Mouse (Mus musculus) forebrain, embryonic 10.5 days (tissue): Measurements from ENCODE around the gene Utf1. TPM values are rescaled to one million over a fixed set of nuclear protein-coding genes. Genes with fewer than 3 reads are reported as not detected.
A peak's percentile ranks its signal among the peaks of the same experiment; 100 is the strongest.

Experiments used
- DNase-seq: peaks from one replicate; pipeline ENCODE4 v3.0.0-alpha.2; 2017; ENCODE audit warnings: low spot score; ENCODE audit errors: extremely low spot score
- H3K27ac ChIP-seq: fragments of 300-500 bp; sonication (generic); 2 replicates; pipeline ENCODE4 v1.5.1; 2016; ENCODE audit warnings: mild to moderate bottlenecking
- H3K27me3 ChIP-seq: fragments of 300-500 bp; sonication (generic); 2 replicates; pipeline ENCODE4 v1.6.1; 2016; ENCODE audit warnings: mild to moderate bottlenecking; ENCODE audit not compliant: poor library complexity, severe bottlenecking
- H3K36me3 ChIP-seq: fragments of 300-500 bp; sonication (generic); replicated peaks from 2 replicates; pipeline ENCODE4 v1.6.1; 2016; ENCODE audit warnings: mild to moderate bottlenecking, moderate library complexity
- H3K4me1 ChIP-seq: fragments of 300-500 bp; sonication (generic); 2 replicates; pipeline ENCODE4 v1.6.1; 2016
- H3K4me3 ChIP-seq: fragments of 300-500 bp; sonication (generic); 2 replicates; pipeline ENCODE4 v1.5.1; 2016; ENCODE audit warnings: mild to moderate bottlenecking, moderate library complexity
- H3K9me3 ChIP-seq: fragments of 300-500 bp; sonication (generic); 2 replicates; pipeline ENCODE4 v1.6.1; 2016; ENCODE audit warnings: mild to moderate bottlenecking, moderate library complexity
- WGBS: fragments of 180-500 bp; shearing (Covaris S2); methylation state at CpG from one replicate; pipeline ENCODE4 v1.1.7; 2016; 5-methylcytosine and 5-hydroxymethylcytosine counted together
- polyA plus RNA-seq: library from polyadenylated mRNA; unstranded; fragments of >200 nt; fragmentation: Nextera tagmentation; extraction: Ambion mirVana; gene quantifications from 2 replicates; pipeline ENCODE4 v1.2.1, GENCODE M21; 2016

Gene Utf1
- 0.25 TPM in 1 of 2 replicates, not detected in the other for polyA plus RNA-seq

DNA sequence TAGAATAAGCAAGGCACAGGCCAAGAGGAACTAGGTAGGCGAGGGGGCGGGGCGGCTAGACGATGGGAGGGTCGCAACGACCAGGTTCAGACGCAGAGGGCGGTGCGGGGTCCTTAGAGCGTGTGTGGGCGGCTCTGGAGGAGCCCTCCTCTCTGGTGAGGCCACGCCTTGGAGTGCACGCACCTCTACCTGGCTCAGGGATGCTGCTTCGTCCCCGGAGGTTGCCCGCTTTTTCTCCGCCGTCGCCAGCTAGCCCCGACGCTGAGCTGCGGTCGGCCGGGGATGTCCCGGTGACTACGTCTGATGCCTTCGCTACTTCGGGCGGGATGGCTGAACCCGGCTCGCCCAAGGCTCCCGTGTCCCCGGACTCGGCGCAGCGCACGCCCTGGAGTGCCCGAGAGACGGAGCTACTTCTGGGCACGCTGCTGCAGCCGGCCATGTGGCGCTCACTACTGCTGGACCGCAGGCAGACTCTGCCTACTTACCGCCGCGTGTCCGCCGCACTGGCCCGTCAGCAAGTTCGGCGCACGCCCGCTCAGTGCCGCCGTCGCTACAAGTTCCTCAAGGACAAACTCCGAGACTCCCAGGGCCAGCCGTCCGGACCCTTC lies at the start of gene Utf1:
Gene Utf1, plus strand, starts transcription at position 116 of the 608 bp plus-strand sequence.
- no peaks in the 10 kb centered on the region for H3K36me3 ChIP-seq
- H3K4me3 ChIP-seq = peak within 1 kb of the TSS; percentile 45
- H3K27ac ChIP-seq = no peak within 1 kb of the TSS
- WGBS = under 1% methylated on average over 59 of the region's 59 CpGs
- H3K27me3 ChIP-seq = peaks cover 93% of the 10 kb centered on the region
- no peaks in the 10 kb centered on the region for H3K9me3 ChIP-seq
- peaks cover 13% of the 10 kb centered on the region for H3K4me1 ChIP-seq
- peak; percentile 57 for DNase-seq

DNA sequence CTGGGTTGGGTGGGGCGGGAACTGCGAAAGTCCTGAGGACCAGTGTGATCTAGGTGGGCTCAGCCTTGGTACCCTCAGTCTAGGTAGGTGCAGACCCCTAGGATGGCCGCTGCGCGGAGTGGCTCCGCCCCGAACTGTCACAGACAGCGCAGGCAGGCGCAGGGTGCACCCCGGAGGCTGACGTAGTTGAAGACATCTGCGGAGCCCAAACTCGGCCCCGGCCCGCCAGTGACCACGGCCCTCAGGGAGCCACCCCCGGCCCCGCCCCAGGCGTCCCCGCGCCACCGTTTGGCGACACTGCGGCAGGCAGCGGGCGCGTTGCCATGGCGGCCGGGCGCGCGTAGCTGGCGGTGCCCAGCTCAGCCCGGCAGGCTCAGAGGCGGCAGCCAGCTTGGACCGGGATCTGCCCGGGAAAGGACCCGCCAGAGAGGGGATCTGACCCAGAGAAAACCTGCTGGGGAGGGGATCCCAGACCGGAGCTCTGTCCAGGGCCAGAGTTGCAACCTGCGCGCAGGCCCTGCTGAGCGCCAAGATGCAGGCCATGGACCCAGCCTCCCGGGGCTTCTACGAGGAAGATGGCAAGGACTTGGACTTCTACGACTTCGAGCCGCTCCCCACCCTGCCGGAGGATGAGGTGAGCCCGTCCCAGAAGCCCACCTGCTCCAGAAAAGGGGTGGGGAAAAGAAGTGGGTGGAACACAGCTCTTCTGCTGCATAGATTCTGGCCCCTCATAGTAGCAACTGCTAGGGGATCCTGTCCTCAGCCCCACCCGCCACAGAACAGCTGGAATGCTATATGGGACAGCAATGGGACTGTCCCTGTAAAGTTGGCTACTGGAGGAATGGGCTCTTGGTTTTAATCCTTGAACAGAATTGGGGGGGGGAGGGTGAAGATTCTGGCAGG lies 48.7 kb upstream of the Utf1 start, which contains the start of gene Kndc1:
Gene Kndc1, plus strand, starts transcription at position 42 of the 903 bp plus-strand sequence.
- Histone ChIP-seq H3K9me3 (no peaks in the 10 kb centered on the region), H3K27me3 (peaks cover 83% of the 10 kb centered on the region), H3K36me3 (no peaks in the 10 kb centered on the region), H3K4me3 (peak within 1 kb of the TSS; percentile 60), H3K4me1 (peaks cover 12% of the 10 kb centered on the region), H3K27ac (peak within 1 kb of the TSS; percentile 0; the same call in 1 of the 2 replicates)
- peak; percentile 29 for DNase-seq
- under 1% methylated on average over 50 of the region's 50 CpGs for WGBS

DNA sequence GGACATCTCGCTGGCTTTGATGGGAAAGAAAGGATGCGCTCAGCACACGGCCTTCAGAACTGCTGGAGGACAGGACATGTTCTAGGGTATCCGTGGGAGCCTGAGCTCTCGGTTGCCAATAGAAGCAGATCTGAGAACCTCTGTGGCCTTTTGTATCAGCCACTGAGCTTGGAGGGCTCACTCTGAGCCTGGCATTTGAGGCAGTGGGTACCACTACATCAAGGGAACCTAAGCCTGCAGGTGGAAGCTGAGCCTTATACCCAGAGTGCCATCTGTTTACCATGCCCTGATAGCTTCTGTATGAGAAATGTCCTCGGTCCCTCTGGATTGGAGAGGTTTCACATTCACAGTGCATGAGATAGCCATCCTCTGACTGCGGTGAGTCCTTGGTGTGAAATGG lies 47.3 kb upstream of the Utf1 start:
- WGBS = 87% methylated on average over 7 of the region's 7 CpGs
- H3K27me3 ChIP-seq = peaks cover 87% of the 10 kb centered on the region

DNA sequence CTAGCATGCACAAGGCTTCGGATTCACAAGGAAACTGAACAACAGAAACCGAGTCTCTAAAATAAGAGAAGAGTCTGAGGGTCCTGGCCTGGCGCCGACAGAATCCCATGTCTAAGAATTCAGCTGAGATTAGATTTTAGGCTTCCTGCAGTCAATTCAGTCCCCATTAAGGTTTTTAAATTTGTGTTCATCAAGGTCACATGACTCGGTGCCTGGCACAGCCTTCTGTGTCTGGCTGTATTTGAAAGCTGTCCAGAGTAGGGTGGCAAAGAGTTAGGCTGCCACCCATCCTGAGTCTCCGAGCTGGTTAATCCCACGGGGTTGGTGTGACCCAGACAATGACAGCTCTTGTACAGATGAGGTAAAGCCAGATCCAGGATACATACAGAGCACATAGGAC lies 46.8 kb upstream of the Utf1 start:
- WGBS = 91% methylated on average over 7 of the region's 7 CpGs
- no peak for DNase-seq
- peaks cover 90% of the 10 kb centered on the region for H3K27me3 ChIP-seq
- no peak overlapping the region for H3K27ac ChIP-seq
- peaks cover 12% of the 10 kb centered on the region for H3K4me1 ChIP-seq
- H3K4me3 ChIP-seq = no peak overlapping the region
- no peaks in the 10 kb centered on the region for H3K36me3 ChIP-seq
- H3K9me3 ChIP-seq = no peaks in the 10 kb centered on the region

More for the DNA sequence above, 47.3 kb upstream of the Utf1 start:
- Histone ChIP-seq H3K9me3 (no peaks in the 10 kb centered on the region), H3K4me1 (peaks cover 12% of the 10 kb centered on the region), H3K36me3 (no peaks in the 10 kb centered on the region), H3K4me3 (no peak overlapping the region), H3K27ac (no peak overlapping the region)
- no peak for DNase-seq

GRCm38 (mm10) chr7:139898606-139899005 lies 45.0 kb upstream of the Utf1 start:
- Histone ChIP-seq H3K4me3 (no peak overlapping the region), H3K27ac (no peak overlapping the region), H3K27me3 (peaks cover 83% of the 10 kb centered on the region), H3K36me3 (no peaks in the 10 kb centered on the region), H3K9me3 (no peaks in the 10 kb centered on the region), H3K4me1 (peaks cover 12% of the 10 kb centered on the region)
- no peak for DNase-seq
- 87% methylated on average over 2 of the region's 2 CpGs for WGBS

DNA sequence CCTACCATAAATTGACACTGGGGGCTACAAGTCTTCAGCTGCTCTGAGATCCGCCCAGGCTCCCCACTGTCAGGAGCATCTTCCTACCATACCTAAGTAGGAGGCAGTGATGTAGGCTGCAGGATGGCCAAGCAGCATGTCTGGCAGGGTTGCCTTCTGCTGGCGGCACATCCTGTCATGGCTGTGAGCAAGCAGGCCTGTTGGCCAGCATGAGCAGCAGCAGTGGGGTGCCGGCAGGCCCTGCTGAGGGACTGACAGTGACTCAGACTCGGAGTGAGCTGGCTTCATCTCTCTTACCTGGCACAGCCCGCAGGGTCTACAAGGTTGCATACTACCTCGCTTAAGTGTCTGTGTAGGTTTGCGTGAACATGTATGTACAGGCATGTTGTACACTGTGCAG lies 44.1 kb upstream of the Utf1 start:
- 89% methylated on average over 7 of the region's 7 CpGs for whole genome bisulfite sequencing
- no peaks in the 10 kb centered on the region for H3K36me3 ChIP-seq
- DNase-seq = no peak
- no peak overlapping the region for H3K27ac ChIP-seq
- no peaks in the 10 kb centered on the region for H3K9me3 ChIP-seq
- H3K27me3 ChIP-seq = peaks cover 81% of the 10 kb centered on the region
- peaks cover 8% of the 10 kb centered on the region for H3K4me1 ChIP-seq
- no peak overlapping the region for H3K4me3 ChIP-seq

DNA sequence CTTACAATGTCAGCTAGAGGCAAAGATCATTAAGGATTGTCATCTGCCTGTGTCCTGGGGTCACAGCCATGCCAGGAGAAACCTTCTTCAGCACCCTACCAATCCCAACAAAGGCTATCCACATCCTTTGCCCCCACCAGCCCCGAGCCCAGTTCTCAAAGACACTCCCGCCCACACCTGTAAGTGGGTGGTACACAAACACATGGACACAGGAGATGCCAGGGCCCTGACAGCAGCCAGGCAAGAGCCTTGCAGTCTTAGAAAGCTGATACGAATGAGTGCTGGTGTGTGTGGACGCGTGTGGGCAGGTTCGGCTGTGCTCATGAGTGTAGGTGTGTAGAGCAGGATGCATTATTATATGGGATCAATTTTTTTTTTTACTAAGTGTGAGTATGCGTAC lies 43.1 kb upstream of the Utf1 start:
- Histone ChIP-seq H3K27me3 (peaks cover 76% of the 10 kb centered on the region), H3K9me3 (no peaks in the 10 kb centered on the region), H3K36me3 (no peaks in the 10 kb centered on the region), H3K4me3 (no peak overlapping the region), H3K27ac (no peak overlapping the region), H3K4me1 (peaks cover 3% of the 10 kb centered on the region)
- 94% methylated on average over 7 of the region's 7 CpGs for WGBS
- no peak for DNase-seq

DNA sequence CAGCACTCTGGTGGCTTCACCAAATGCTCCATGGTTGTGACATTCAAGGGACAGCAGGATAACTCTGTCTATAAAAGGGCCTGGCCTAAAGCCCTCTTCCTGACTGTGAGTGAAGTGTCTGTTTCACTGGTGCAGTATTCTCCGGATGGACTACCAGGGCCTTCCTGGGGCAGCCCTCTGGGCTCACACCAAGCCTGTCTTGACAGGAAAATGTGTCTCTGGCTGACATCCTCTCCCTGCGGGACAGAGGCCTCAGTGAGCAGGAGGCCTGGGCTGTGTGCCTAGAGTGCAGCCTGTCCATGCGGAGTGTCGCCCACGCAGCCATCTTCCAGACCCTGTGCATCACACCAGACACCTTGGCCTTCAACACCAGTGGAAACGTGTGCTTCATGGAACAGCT lies 42.7 kb upstream of the Utf1 start:
- H3K9me3 ChIP-seq = no peaks in the 10 kb centered on the region
- peaks cover 76% of the 10 kb centered on the region for H3K27me3 ChIP-seq
- 86% methylated on average over 6 of the region's 6 CpGs for WGBS
- no peak overlapping the region for H3K4me3 ChIP-seq
- no peak for DNase-seq
- H3K36me3 ChIP-seq = no peaks in the 10 kb centered on the region
- peaks cover 8% of the 10 kb centered on the region for H3K4me1 ChIP-seq
- no peak overlapping the region for H3K27ac ChIP-seq

GRCm38 (mm10) chr7:139901981-139902380 lies 41.6 kb upstream of the Utf1 start:
- peaks cover 9% of the 10 kb centered on the region for H3K4me1 ChIP-seq
- H3K36me3 ChIP-seq = no peaks in the 10 kb centered on the region
- 56% methylated on average over 1 of the region's 1 CpGs for WGBS
- H3K27me3 ChIP-seq = peaks cover 76% of the 10 kb centered on the region
- no peak overlapping the region for H3K4me3 ChIP-seq
- no peak for DNase-seq
- H3K27ac ChIP-seq = no peak overlapping the region
- H3K9me3 ChIP-seq = no peaks in the 10 kb centered on the region

DNA sequence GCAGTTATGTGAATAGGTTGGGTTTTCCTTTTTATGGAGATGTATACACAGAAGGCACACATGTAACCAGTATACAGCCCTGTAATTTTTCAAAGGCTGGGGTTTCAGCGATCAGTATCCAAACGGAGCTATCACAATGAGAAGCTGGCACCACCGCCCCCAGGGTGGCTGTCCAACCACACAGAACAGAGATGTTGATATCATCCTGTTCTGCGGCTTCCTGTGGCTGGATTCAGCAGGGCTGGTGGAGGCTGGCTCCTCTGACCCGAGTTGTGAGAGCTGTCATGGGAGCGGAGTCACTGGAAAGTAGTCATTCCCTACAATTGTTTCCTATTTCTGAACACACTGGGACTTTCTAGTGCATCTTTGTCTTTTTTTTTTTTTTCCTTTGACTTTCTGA lies 38.3 kb upstream of the Utf1 start:
- Histone ChIP-seq H3K36me3 (no peaks in the 10 kb centered on the region), H3K4me1 (peaks cover 18% of the 10 kb centered on the region), H3K4me3 (peak overlapping the region; percentile 22; the same call in 1 of the 2 replicates), H3K27me3 (peaks cover 72% of the 10 kb centered on the region), H3K9me3 (no peaks in the 10 kb centered on the region), H3K27ac (no peak overlapping the region)
- 33% methylated on average over 6 of the region's 6 CpGs for WGBS
- no peak for DNase-seq

DNA sequence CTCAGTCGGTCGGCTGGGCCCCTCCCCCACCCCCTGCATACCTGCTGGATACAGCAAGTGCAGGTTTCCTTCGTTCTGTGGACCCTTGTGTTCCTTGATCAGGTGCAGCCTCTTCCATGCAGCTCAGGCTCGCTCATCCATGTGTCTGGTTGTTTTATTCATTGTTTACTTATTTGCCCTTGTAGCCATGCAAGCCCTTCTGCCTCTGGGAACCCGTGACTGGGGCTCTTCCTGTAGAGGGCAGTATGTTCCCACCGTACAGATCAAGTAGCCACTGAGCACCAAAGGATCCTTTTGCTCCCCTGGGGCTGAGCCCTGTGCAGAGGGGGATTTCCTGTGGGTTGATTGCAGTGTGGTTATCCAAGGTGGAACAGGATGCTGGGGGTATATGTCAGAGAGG lies 37.9 kb upstream of the Utf1 start:
- peak; percentile 34 for DNase-seq
- Histone ChIP-seq H3K27ac (no peak overlapping the region), H3K27me3 (peaks cover 73% of the 10 kb centered on the region), H3K4me3 (peak overlapping the region; percentile 22; the same call in 1 of the 2 replicates), H3K36me3 (no peaks in the 10 kb centered on the region), H3K9me3 (no peaks in the 10 kb centered on the region), H3K4me1 (peaks cover 18% of the 10 kb centered on the region)
- 5% methylated on average over 6 of the region's 6 CpGs for WGBS

DNA sequence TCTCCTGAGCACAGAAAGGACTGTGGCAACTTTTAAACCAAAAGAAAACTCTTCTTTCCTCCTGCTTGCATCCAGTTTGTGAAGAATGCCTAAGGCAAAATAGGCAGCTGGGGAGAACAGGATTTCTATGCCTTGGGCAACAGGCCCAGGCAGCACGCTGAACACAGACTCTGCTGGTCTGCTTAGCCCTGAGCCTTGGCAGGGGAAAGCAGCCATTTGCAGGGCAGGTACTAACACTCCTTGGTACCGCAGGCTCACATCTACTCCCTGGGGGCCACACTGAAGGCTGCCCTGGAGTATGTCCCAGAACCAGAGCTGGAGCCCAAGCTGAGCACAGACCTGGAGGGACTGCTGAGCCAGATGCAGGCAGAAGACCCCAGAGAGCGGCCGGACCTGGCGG lies 35.4 kb upstream of the Utf1 start:
- DNase-seq = no peak
- Histone ChIP-seq H3K27me3 (peaks cover 83% of the 10 kb centered on the region), H3K27ac (no peak overlapping the region), H3K9me3 (no peaks in the 10 kb centered on the region), H3K36me3 (no peaks in the 10 kb centered on the region), H3K4me3 (no peak overlapping the region), H3K4me1 (peaks cover 18% of the 10 kb centered on the region)
- 62% methylated on average over 5 of the region's 5 CpGs for WGBS

GRCm38 (mm10) chr7:139909469-139909868 lies 34.1 kb upstream of the Utf1 start:
- Histone ChIP-seq H3K9me3 (no peaks in the 10 kb centered on the region), H3K27me3 (peaks cover 85% of the 10 kb centered on the region), H3K4me3 (no peak overlapping the region), H3K4me1 (peaks cover 26% of the 10 kb centered on the region), H3K27ac (no peak overlapping the region), H3K36me3 (no peaks in the 10 kb centered on the region)
- DNase-seq = no peak
- WGBS = 57% methylated on average over 6 of the region's 6 CpGs
